Mouse (Mus musculus) embryonic fibroblast, embryonic 13.5 days (primary cell): ENCODE data around the gene Mblac2.

Source experiments
- CTCF ChIP-seq: IDR thresholded peaks from 2 replicates; pipeline ENCODE4 v1.5.1; 2011; ENCODE audit warnings: mild to moderate bottlenecking, control low read depth, low read length, moderate library complexity, borderline replicate concordance; ENCODE audit not compliant: insufficient read depth
- POLR2A ChIP-seq: IDR thresholded peaks from 2 replicates; pipeline ENCODE4 v1.6.1; 2011; ENCODE audit warnings: low read depth, mild to moderate bottlenecking, control low read depth, low read length, moderate library complexity

DNA sequence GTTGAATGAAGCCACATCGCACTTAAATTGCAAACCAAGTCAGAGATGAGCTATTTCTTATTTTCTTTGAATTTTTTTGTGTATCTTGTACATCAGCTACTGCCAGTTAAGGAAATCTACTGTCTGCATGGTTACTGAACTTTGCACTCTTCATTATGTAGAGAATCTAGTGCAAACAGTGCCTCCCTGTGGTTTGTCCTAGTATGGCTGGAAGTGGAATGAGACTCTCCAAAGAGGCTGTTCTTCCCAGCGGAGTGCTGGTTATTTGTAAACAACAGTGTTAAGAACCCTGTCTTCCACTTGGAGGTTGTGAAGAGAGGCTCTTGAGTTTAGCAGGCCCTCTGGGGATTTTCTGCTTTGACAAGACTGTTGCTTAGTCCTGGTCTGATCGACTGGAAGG lies 49.2 kb downstream of the Mblac2 start:
- TF ChIP-seq CTCF (no peak), POLR2A (no peak)
